Mouse (Mus musculus) lung, postnatal 25 days (tissue): Measurements from ENCODE around the gene Ids.
"Not testable (repeated sequence)": the region's sequence is repeated elsewhere in the genome, so short reads cannot be mapped to it uniquely, and the experiment has no call there.

Source experiments
- DNase-seq: peaks from one replicate; pipeline ENCODE4 v3.0.0; 2022; ENCODE audit warnings: low spot score

Gene Ids

DNA sequence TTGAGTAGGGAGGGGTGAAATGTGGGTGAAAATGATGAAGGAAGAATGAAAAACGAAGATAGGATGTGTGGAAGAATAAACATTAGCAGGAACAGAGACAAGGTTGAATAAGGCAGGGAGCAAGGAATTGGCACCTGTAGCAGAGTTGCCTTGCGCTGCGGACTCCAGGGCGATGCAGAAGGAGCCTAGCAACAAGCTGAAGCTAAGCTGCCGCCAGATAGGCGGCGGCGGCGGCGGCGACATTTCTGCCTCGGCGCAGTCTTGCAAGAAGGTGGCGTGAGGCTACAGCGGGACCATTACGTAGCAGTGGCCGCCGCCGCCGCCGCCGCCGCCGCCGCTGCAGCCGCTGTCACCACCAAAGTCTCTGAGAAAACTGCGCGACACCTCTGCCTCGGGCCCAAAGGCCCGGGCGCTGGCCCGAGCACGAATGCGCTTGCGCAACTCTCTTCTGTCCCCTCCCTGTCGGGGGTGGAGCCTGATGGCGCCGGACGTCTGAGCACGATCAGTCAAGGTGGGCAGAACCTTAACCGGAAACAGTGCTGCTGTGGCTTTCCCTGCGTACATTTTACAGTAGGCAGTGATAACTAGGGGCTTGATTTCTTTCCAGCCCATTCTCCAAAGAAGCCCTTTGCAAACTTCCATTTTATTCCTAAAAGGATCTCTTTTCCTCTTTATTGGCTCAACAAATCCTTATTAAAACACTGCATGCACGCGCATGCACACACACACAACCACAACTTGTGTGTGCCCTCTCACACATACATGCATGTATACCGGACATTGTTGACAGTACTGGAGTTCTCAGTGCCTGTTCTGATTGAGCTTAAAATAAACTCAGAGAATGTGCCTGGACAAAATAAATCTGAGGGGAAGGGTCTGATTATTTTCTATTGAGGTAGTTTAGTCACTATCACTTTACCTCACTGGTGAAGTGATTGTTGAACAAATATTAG, at the start of gene Ids:
Gene Ids (minus strand): TSS at position 424 of the 953 bp plus-strand sequence.
- DNase-seq: peak; percentile 91

- not testable (repeated sequence) for DNase-seq
These were observed 27.8 kb upstream of the Ids start for GRCm38 (mm10) chrX:70392636-70393035.

DNA sequence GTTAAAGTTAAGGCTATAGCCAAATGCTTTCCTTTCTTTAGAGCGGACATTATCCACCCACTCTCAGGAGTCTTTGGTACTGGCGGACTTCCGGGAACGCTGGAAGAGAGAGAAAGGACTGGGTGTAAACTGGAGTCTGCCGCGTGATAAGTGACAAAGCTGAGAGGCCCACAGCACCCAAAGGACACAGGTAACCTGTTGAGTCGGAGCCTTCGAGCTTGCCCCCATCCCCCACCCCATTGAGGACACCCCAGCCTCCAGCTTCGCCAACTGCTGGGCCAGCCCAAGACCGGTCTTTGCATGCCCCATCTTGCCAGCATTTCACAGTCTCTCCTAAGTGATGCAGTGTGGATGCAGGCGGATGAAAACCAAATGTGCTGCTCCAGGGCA, 21.1 kb upstream of the Ids start:
- DNase-seq: no peak

GRCm38 (mm10) chrX:70385276-70385961, 20.5 kb upstream of the Ids start, which contains the start of gene 1110012L19Rik:
Gene 1110012L19Rik, plus strand, starts transcription at chrX:70385877.
- DNase-seq: peak; percentile 88

DNA sequence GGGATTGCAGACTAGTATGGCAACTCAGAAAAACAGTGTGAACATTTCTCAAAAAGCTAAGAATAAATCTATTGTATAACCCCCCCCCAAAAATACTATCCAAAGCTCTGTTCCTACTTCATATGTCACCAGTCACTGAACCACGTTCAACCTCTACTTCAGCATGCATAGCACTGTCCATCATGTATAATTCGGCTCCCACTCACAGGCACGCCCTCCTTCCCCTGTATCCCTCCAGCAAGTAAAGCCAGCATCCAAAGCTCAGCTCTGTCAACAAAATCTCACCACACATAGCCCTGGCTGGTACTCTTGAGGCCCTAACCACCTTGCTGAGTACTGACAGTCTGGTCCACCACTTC, 20.0 kb upstream of the Ids start:
- no peak for DNase-seq

DNA sequence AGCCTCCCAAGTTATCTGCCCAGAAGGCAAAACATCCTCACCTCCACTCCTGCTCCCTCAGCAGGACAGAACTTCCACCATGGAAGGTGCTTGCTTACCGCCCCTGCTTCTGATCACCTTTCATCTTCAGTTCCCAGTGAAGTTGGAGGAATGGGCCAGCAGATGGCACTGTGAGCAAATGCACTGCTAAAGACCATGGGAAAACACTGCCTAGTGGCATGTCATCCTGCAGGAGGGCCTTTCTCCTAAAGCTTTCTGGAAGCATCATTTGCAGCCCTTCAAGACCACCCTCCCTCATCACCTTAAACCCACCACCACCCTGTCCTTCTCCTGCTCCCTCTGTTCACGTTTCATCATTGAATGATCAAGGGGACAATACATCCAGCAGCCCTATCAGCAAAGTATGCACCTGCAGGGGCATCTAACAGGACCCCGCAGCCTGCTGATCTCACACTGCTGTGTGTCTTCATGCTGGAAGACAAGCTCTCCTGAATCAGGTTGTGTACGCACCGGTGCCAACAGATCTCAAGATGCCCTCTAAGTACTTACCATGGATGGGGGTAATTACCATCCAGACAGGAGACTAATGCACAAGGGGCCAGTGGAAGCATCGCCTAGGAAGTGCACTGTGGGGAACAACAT, 9.7 kb upstream of the Ids start:
- not testable (repeated sequence) for DNase-seq

- DNase-seq: not testable (repeated sequence)
These were observed 4.9 kb upstream of the Ids start for GRCm38 (mm10) chrX:70369758-70370157.

DNA sequence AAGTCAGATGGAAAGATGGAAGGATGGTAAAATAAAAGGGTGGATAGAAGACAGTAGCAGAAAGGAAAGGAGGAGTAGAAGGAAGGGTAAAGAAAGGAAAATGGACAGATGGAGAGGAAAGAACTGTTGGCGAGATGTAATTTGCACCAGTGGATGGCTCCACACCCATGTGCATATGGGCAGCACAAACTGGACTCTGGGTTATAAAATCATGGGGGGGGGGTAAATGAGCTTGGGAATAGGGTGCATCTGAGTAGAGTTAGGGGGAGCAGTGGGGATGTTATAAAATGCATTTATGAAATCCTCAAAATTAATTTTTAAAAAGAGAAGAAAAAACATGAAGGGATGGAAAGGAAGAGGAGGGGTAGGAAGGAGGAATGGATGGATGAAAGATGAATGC, 682 bp downstream of the Ids start:
- no peak for DNase-seq

DNA sequence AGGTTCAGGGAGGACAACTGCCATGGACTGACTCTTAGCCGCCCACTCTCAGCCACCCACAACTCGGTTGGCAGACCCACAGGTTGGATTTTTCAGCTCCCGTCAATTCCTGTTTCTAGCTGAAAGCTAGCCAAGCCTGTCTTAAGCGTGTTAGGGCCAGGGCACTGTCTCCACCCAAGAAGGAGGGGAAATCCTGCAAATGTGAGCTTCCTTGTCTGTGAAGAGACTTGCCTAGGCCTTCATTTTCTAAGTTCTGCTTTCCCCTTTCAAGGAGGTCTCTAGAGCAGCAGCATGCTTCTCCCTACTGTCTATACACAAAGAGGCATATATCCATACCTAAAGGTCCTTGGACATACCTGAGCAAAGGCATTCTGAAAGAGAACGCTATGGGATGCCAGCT, 1.4 kb downstream of the Ids start:
- DNase-seq: no peak

- peak; percentile 41 for DNase-seq
These were observed 1.9 kb downstream of the Ids start for GRCm38 (mm10) chrX:70362985-70363384.

DNA sequence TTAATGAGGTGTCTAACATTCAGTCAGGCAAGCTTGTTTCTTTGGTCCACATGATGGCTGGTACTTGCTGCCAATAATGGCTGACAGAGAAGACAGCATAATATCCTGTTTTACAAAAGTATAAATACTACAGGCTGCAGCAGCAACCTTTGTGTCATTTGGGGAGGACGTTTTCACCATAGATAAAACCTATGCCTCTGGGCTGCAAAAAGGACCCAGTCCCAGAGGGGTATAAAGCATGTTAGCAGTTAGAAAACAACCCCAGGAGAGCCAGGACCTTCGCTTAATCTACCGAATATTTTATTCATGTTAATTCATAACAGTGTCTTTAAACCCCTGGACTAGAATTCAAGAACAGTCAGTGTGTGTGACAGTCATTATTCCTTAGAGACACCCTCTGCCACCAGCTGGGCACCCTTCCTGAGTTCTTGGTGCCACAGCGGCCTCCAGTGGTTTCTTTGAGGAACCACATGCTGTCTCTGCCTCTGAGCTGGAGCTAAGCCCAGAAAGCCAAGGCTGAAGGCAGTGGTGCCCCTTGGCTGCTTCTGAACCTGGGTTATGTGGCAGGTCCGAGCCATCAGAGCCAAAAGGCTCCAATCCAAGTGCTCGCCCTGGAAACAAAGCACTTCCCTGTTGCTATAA, 34.6 kb downstream of the Ids start:
- peak; percentile 18 for DNase-seq

DNA sequence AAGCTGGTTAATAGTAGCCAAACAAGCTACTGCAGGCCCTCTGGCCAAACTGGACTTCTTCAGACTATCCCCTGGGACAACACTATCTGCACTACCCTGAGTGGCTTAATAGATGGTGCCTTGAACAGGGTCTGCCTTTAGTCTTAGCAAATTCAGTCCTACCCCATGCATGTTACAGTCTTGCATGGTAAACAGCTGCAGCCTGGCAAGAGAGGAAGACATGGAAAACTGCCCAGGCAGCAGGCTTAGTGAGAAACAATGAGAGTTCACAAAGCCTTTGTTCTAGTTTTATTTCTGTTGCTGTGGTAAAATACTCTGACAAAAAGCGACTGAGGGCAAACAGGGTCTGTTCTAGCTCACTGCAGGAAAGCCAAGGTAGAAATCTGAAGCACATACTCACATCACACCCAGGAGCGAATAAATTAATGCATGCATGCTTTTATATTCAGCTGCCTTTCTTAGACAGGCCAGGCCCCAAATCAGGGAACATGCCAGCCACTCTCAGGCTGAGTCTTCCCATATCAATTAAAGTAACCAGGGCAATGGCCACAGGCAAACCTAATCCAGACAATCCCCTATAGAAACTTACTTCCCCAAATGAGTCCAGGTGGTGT, 36.2 kb downstream of the Ids start:
- DNase-seq: no peak

GRCm38 (mm10) chrX:70327656-70328055, 37.2 kb downstream of the Ids start:
- DNase-seq: no peak

DNA sequence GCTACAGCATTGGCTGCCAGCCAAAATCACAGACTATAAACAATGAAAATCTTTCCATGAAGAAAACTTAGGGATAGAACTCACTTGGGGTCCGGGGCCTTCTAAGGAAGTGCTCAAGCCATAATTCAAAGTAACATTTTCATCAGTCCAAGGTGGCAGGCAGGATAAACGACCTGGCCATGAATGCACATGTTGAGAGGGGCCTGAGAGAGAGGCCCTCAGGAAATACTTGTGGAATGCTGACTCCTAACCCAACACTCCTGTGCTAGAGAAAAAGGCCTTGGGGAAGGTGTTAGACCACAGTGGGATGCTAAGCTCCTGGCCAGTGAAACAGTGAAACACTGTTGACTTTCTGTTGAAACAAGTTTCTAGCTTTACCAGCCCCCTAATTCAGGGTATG, 45.6 kb downstream of the Ids start:
- DNase-seq: no peak

GRCm38 (mm10) chrX:70314949-70315641, 49.8 kb downstream of the Ids start:
- DNase-seq: no peak
